ENCODE assay signal across 23 mouse cellular contexts in genomic region chr4:80140261-80140660, GRCm38 (mm10).
DNase-seq lines count a peak whose midpoint lies in the region; ATAC-seq lines count a peak whose summit lies in the region.
"Had no signal": no experiment of that assay in that cellular context is flagged by ENCODE, and none has a peak within 500 bp of the region (broad histone marks: within the 10 kb centered on the region; RNA-seq: fewer than 3 reads in every experiment).

No protein-coding gene starts in this region.

- no peak overlapping the region for H3K4me3 ChIP-seq in hindbrain, embryonic 14.5 days (replicated peaks; ENCODE audit: low read length)
- H3K4me3 ChIP-seq: gastrocnemius, adult 2 months; heart, adult 2 months; heart, embryonic 10.5 days; heart, embryonic 13.5 days; hindbrain, embryonic 15.5 days had no signal

- DNase-seq in cerebellum, adult 18-20 months = peak; percentile 6 to 7
- peak; percentile 5 for DNase-seq in heart, adult 11 months
- no peak for DNase-seq in heart, adult 18-20 months
- peak; percentile 7 for DNase-seq in cerebellum, adult 9-11 months
- peak; percentile 57 to 73 for DNase-seq in cerebellum, postnatal 25 days
- no peak for DNase-seq in layer of hippocampus, postnatal 10 days (ENCODE audit: low spot score in 2 of 2)
- no peak for DNase-seq in hindbrain, embryonic 14.5 days (ENCODE audit: low spot score)
- DNase-seq: adrenal gland, postnatal 10 days; adrenal gland, postnatal 36 days; forebrain, postnatal 0 days; gastrocnemius, adult 2 months; gastrocnemius, postnatal 14 days; heart, adult 2 months; heart, postnatal 14 days; heart, postnatal 4 days; kidney, adult 11 months; kidney, adult 8-10 months had no signal

- H3K4me1 ChIP-seq in hindbrain, embryonic 14.5 days (replicated peaks; ENCODE audit: control insufficient read depth, insufficient read depth, low read length) = no peaks in the 10 kb centered on the region
- H3K4me1 ChIP-seq: heart, embryonic 10.5 days; heart, embryonic 13.5 days; hindbrain, embryonic 15.5 days had no signal

- H3K27ac ChIP-seq in hindbrain, embryonic 14.5 days = no peak overlapping the region
- H3K27ac ChIP-seq: gastrocnemius, adult 2 months; heart, adult 2 months; heart, embryonic 10.5 days; heart, embryonic 13.5 days; hindbrain, embryonic 15.5 days had no signal

- H3K27me3 ChIP-seq in hindbrain, embryonic 14.5 days (ENCODE audit: control insufficient read depth, insufficient read depth, low read length) = no peaks in the 10 kb centered on the region
- H3K27me3 ChIP-seq: heart, embryonic 13.5 days; hindbrain, embryonic 15.5 days; Patski had no signal

- H3K36me3 ChIP-seq in hindbrain, embryonic 14.5 days (replicated peaks; ENCODE audit: control insufficient read depth, insufficient read depth) = no peaks in the 10 kb centered on the region
- H3K36me3 ChIP-seq: heart, embryonic 10.5 days; heart, embryonic 13.5 days; hindbrain, embryonic 15.5 days had no signal

- 92% methylated on average over 4 of the region's 4 CpGs for WGBS in hindbrain, embryonic 14.5 days

- ATAC-seq in cerebellum, adult (ENCODE audit: insufficient number of reproducible peaks, low FRiP score, low TSS enrichment) = no peak
- no peak for ATAC-seq in hindbrain, embryonic 14.5 days (ENCODE audit: low FRiP score)
- ATAC-seq: forebrain, embryonic 14.5 days; forebrain, postnatal 0 days; Patski had no signal

- H3K9me3 ChIP-seq in hindbrain, embryonic 14.5 days (ENCODE audit: control insufficient read depth, low read length) = no peaks in the 10 kb centered on the region
- H3K9me3 ChIP-seq: heart, embryonic 10.5 days; heart, embryonic 13.5 days; hindbrain, embryonic 15.5 days had no signal

- H3K9ac ChIP-seq in hindbrain, embryonic 14.5 days = no peak overlapping the region
- H3K9ac ChIP-seq: forebrain, postnatal 0 days; heart, embryonic 13.5 days; hindbrain, embryonic 15.5 days had no signal

- no peak overlapping the region for H3K4me2 ChIP-seq in hindbrain, embryonic 14.5 days (replicated peaks)
- H3K4me2 ChIP-seq: heart, embryonic 13.5 days; hindbrain, embryonic 15.5 days had no signal

Comparison
In these comparisons a context has a peak if more than half of its experiments do, and no peak if none do; other contexts are left out.
1. DNase-seq: peak in cerebellum, adult 18-20 months (2 of 2), heart, adult 11 months (single experiment), cerebellum, adult 9-11 months (single experiment) and cerebellum, postnatal 25 days (2 of 2); none in heart, adult 18-20 months (0 of 2), layer of hippocampus, postnatal 10 days (0 of 2) and hindbrain, embryonic 14.5 days (single experiment).